Mouse (Mus musculus) cerebellum, adult 2 months (tissue): ENCODE results near the gene Tent5c. TPM values are rescaled to one million over a fixed set of nuclear protein-coding genes. Genes with fewer than 3 reads are reported as not detected.

ENCODE experiments used
- DNase-seq, 2 experiments: peaks; one replicate each; pipeline ENCODE4 v3.0.0; 2021
- H3K27ac ChIP-seq: fragments of 200-500 bp; 2 replicates; pipeline ENCODE4 v1.5.1; 2012; ENCODE audit warnings: low read length, control low read depth, inconsistent platforms; ENCODE audit not compliant: insufficient read depth
- H3K27me3 ChIP-seq: fragments of 200-500 bp; 2 replicates; pipeline ENCODE4 v1.6.1; 2012; ENCODE audit warnings: inconsistent platforms, mild to moderate bottlenecking, low read length, moderate library complexity; ENCODE audit not compliant: control insufficient read depth, insufficient read depth
- H3K4me1 ChIP-seq: fragments of 200-500 bp; 2 replicates; pipeline ENCODE4 v1.6.1; 2011; ENCODE audit warnings: low read length; ENCODE audit not compliant: control insufficient read depth, insufficient read depth
- H3K4me3 ChIP-seq: fragments of 200-500 bp; replicated peaks from 2 replicates; pipeline ENCODE3; 2011; ENCODE audit warnings: mild to moderate bottlenecking, low read depth, low read length, control low read depth; ENCODE audit not compliant: insufficient read depth
- CTCF ChIP-seq: fragments of 200-500 bp; IDR thresholded peaks from 2 replicates; pipeline ENCODE4 v1.5.1; 2011; ENCODE audit warnings: low read depth, mild to moderate bottlenecking, control low read depth, low read length, moderate library complexity, borderline replicate concordance; ENCODE audit not compliant: insufficient read depth
- POLR2A ChIP-seq: fragments of 200-500 bp; IDR thresholded peaks from 2 replicates; pipeline ENCODE4 v1.6.1; 2011; ENCODE audit warnings: low read length, control low read depth, borderline replicate concordance; ENCODE audit not compliant: insufficient read depth
- WGBS: fragments of 180-500 bp; shearing (Covaris S2); methylation state at CpG from one replicate; pipeline ENCODE4 v1.1.7; 2018; 5-methylcytosine and 5-hydroxymethylcytosine counted together
- polyA plus RNA-seq: library from polyadenylated mRNA; depleted of rRNA; stranded (reverse); fragments of >200 nt; gene quantifications from 2 replicates; pipeline ENCODE4 v1.2.3, GENCODE M21; 2012

Tent5c gene
- polyA plus RNA-seq, 1 experiment: 0.88 TPM

- WGBS: 88% methylated on average over 5 of the region's 5 CpGs
- Histone ChIP-seq H3K4me3 (no peak overlapping the region), H3K27ac (no peak overlapping the region), H3K4me1 (no peaks in the 10 kb centered on the region), H3K27me3 (no peaks in the 10 kb centered on the region)
- no peak for DNase-seq
- TF ChIP-seq POLR2A: no peak
- no peak for TF ChIP-seq CTCF
Observed at GRCm38 (mm10) chr3:100482971-100483610, 6.0 kb downstream of the Tent5c start.

- H3K4me1 ChIP-seq: no peaks in the 10 kb centered on the region
- WGBS: 72% methylated on average over 7 of the region's 7 CpGs
- DNase-seq: no peak
- H3K27ac ChIP-seq: no peak overlapping the region
- H3K27me3 ChIP-seq: no peaks in the 10 kb centered on the region
- no peak overlapping the region for H3K4me3 ChIP-seq
- TF ChIP-seq POLR2A: no peak
- TF ChIP-seq CTCF: no peak
Observed at GRCm38 (mm10) chr3:100482324-100482911, 6.7 kb downstream of the Tent5c start.

- no peak overlapping the region for H3K4me3 ChIP-seq
- no peaks in the 10 kb centered on the region for H3K4me1 ChIP-seq
- TF ChIP-seq POLR2A (no peak), CTCF (no peak)
- no peak overlapping the region for H3K27ac ChIP-seq
- DNase-seq: no peak
- 79% methylated on average over 7 of the region's 7 CpGs for WGBS
- H3K27me3 ChIP-seq: no peaks in the 10 kb centered on the region
Observed at GRCm38 (mm10) chr3:100480251-100481005, 8.7 kb downstream of the Tent5c start.

- H3K27me3 ChIP-seq: no peaks in the 10 kb centered on the region
- H3K27ac ChIP-seq: no peak overlapping the region
- DNase-seq: no peak
- TF ChIP-seq CTCF: no peak
- TF ChIP-seq POLR2A: no peak
- H3K4me3 ChIP-seq: no peak overlapping the region
- H3K4me1 ChIP-seq: no peaks in the 10 kb centered on the region
- WGBS: 14% methylated on average over 8 of the region's 8 CpGs
Observed at GRCm38 (mm10) chr3:100474950-100475472, 14.1 kb downstream of the Tent5c start.

- no peak for DNase-seq
Observed at GRCm38 (mm10) chr3:100474536-100474935, 14.6 kb downstream of the Tent5c start.

GRCm38 (mm10) chr3:100473146-100473545, 16.0 kb downstream of the Tent5c start:
- no peak for TF ChIP-seq CTCF
- TF ChIP-seq POLR2A: no peak
- DNase-seq: no peak
- Histone ChIP-seq H3K27ac (no peak overlapping the region), H3K27me3 (no peaks in the 10 kb centered on the region), H3K4me3 (no peak overlapping the region), H3K4me1 (no peaks in the 10 kb centered on the region)
- WGBS: 86% methylated on average over 21 of the region's 21 CpGs

More at GRCm38 (mm10) chr3:100474536-100474935, 14.6 kb downstream of the Tent5c start:
- no peaks in the 10 kb centered on the region for H3K4me1 ChIP-seq
- no peaks in the 10 kb centered on the region for H3K27me3 ChIP-seq
- H3K4me3 ChIP-seq: no peak overlapping the region
- no peak for TF ChIP-seq CTCF
- TF ChIP-seq POLR2A: no peak
- 21% methylated on average over 7 of the region's 7 CpGs for WGBS
- no peak overlapping the region for H3K27ac ChIP-seq

GRCm38 (mm10) chr3:100470902-100471301, 18.2 kb downstream of the Tent5c start:
- H3K27me3 ChIP-seq: no peaks in the 10 kb centered on the region
- no peak overlapping the region for H3K27ac ChIP-seq
- TF ChIP-seq CTCF (no peak), POLR2A (no peak)
- no peak overlapping the region for H3K4me3 ChIP-seq
- no peak for DNase-seq
- 91% methylated on average over 3 of the region's 3 CpGs for WGBS
- no peaks in the 10 kb centered on the region for H3K4me1 ChIP-seq
